Mouse (Mus musculus): ENCODE data around the gene Rasip1.

The Rasip1 gene

GRCm38 (mm10) chr7:45624718-45625117, 2.6 kb upstream of the Rasip1 start:
- no peak for DNase-seq (ENCODE audit: low spot score)

DNA sequence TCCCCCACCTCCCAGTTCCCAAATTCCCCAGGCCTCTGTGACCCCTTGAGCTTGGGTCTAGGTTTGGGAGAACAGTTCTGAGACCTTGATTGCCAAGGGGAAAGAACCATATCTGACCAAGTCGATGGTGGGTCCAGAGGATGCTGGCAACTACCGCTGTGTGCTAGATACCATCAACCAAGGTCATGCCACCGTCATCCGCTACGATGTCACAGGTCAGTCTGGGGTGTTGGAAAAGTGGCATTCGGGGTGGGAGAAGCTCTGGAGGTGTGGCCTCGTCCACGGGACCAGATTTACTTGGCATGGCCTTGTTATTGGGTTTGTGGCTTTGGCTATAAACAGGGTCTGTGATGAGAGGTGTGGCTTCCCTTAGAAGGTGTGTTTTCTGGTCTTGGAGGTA, 1.8 kb upstream of the Rasip1 start:
- DNase-seq (ENCODE audit: low spot score), result no peak

- no peak for DNase-seq (ENCODE audit: low spot score)
These were observed 664 bp upstream of the Rasip1 start for GRCm38 (mm10) chr7:45626571-45627076.

- peak; percentile 94 for DNase-seq (ENCODE audit: low spot score)
These were observed 1.3 kb downstream of the Rasip1 start for GRCm38 (mm10) chr7:45628364-45629294.

DNA sequence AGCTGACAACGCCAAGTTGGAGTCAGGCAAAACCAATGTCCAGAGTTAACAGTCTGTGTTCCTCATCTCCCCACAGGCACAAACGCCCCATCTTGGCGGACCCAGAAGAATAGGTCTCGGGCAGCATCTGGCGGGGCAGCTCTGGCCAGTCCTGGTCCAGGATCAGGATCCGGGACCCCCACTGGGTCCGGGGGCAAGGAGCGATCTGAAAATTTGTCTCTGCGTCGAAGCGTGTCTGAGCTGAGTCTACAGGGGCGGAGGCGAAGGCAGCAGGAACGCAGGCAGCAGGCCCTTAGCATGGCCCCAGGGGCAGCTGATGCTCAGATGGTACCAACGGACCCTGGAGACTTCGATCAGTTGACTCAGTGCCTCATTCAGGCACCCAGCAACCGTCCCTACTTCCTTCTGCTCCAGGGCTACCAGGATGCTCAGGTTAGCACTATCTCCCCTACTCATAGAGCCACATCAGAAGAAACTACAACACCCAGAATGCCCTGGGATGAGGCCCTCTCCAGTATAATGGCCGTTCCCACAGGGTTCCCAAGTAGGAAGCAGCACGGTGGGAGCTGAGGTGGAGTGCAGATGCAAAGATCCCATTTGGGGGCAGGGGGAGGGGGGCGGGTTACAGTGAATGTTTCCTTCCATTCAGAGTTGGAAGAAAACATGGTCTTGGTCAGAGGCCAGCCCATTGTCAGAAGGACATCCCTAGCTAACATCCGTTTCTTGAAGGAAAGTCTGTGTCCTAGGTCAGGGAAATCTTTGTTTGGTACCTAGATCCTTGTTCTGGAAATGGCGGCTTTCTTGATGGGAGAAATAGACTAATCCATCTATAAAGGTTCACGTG, 3.0 kb downstream of the Rasip1 start:
- peak; percentile 47 for DNase-seq (ENCODE audit: low spot score)

GRCm38 (mm10) chr7:45632499-45632898, 5.2 kb downstream of the Rasip1 start:
- peak; percentile 56 for DNase-seq (ENCODE audit: low spot score)

- DNase-seq (ENCODE audit: low spot score), result no peak
These were observed 7.8 kb downstream of the Rasip1 start for GRCm38 (mm10) chr7:45634946-45635681.

- no peak for DNase-seq (ENCODE audit: low spot score)
These were observed 8.7 kb downstream of the Rasip1 start for GRCm38 (mm10) chr7:45635711-45636688.

DNA sequence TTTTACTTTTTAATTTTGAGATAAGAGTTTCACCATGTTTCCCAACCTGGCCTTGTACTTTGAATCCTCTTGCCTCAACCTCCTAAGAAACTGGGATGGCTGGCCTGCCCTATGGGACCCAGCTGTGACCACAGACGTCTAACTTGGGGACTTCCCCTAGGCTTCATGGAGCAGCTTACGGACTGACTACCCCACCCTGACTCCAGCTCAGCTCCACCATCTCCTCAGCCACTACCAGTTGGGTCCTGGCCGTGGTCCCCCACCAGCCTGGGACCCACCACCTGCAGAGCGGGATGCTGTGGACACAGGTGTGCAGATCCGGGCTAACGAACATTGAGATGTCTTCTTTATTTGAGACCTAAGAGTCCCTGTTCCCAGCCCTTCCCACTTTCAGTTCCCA, 10.4 kb downstream of the Rasip1 start:
- DNase-seq (ENCODE audit: low spot score), result no peak

DNA sequence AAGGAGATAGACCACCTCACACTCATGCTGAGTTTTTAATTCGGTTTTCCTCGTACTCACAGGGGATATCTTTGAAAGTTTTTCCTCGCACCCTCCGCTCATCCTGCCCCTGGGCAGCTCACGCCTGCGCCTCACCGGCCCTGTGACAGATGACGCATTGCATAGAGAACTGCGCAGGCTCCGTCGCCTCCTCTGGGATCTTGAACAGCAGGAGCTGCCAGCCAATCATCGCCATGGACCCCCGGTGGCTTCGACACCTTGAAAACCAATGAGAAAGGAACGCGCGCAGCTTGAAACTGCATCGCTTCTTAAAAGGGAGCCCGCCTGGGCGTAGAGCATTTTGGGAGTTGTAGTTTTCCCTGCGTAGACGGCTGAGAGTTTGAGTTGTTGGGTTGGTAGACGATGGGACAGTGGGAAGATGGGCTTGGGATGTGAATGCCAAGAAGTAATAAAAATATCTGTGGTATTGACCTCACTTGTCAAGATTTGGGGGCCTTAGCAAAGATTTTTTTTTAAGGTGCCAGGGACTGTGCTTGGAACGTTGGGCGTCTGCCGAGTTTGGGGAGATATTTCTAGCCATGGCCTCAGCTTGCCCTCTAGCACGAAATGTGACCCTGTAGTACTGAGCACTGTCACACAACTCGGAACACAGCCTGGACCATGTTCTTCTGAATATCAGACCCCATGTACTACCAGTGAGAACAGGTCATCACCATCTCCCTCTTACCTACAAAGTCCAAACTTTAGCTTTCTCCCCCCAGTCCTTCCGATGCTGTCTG, 11.5 kb downstream of the Rasip1 start:
- peak; percentile 99 for DNase-seq (ENCODE audit: low spot score)

DNA sequence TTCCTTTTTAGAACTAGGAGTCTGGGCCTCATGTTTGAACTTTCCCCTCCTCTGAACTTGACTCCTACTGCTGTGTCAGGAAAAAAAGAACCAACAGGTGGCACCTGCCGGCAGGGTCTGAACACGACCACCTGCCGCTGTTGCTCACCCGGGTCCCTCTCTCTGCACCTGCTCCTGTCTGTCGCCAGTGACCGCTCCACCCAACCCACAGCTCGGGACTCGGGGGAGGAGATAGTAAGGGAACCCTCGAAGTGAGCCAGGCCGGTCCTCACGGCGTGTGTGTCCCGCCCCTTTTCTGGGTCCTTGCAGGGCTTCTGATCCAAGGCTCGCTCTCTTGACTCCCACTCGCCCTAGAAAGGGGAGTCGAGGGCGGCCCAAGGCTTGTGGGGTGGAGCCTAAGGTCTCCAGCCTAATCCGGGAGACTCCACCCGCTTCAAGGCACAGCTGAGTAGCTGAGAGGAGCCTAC, 12.3 kb downstream of the Rasip1 start, which contains the start of gene Mamstr:
Mamstr (plus strand) TSS at position 417 of the 467 bp plus-strand sequence.
- no peak for DNase-seq (ENCODE audit: low spot score)

DNA sequence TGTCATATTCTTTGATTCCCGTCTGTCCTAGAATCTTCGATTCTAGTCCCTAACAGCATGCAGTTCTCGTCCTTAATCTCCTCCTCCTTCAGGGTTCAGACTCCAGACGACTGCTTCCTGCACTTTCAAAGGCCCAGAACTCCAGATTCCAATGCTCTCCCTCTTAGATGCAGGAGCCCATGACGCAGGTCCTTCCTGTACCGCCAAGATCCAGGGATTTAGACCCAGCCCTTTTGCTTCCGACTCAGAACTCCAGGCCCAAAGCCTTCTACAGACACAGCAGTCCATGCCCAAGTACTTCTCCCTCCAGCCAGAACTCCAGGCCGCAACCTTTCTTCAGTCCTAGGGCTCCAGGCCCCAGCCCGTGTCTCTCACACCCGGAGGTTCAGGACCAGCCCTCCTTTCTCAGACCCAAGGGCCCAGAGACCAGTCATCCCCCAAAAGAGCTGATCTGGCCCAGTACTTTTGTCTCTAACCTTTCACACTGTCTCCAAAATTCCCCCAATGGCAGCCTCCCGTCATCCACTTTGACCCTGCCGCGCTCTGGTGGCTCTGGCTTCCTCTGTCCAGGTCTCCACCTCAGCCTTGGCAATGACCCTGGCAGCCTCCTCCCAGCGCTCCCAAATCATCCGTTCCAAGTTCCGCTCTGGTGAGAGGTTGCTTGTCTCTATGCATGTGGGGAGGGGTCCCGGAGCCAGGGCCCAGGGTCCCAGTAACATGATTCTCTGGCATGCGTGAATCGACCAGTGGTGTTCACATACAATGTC, 13.1 kb downstream of the Rasip1 start:
- no peak for DNase-seq (ENCODE audit: low spot score)

DNA sequence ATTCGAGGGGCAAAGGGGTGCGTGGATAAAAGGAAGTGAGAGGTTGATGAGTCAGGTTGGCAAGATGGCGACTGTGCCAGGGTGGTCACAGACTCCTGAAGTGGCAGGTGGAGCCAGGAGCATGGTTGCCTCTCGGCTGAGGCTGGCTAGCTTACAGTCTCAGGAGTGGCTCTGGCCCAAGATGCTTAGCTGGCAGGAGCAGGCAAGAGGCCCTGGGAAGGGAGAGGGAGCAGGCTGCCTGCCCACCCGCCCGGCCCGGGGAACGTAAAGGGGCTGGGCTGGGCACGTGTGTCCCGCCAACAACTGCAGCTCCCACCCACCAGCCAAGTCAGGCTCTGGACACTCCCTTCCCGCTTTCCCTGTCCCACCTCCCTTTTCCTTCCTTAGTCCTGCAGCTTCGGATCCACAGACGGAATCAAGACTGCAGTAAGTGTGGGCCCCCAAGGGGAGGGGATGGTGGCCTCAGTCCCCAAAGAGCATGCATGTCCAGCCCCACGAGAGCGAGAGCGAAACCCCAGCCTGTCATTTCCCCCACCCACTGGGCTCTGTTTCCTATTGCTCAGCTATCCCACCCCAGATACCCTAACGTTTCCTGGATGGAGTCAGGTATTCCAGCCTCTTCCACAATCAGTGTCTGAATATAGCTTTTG, 14.2 kb downstream of the Rasip1 start:
- DNase-seq (ENCODE audit: low spot score), result no peak

- no peak for DNase-seq (ENCODE audit: low spot score)
These were observed 14.8 kb downstream of the Rasip1 start for GRCm38 (mm10) chr7:45642083-45642482.

DNA sequence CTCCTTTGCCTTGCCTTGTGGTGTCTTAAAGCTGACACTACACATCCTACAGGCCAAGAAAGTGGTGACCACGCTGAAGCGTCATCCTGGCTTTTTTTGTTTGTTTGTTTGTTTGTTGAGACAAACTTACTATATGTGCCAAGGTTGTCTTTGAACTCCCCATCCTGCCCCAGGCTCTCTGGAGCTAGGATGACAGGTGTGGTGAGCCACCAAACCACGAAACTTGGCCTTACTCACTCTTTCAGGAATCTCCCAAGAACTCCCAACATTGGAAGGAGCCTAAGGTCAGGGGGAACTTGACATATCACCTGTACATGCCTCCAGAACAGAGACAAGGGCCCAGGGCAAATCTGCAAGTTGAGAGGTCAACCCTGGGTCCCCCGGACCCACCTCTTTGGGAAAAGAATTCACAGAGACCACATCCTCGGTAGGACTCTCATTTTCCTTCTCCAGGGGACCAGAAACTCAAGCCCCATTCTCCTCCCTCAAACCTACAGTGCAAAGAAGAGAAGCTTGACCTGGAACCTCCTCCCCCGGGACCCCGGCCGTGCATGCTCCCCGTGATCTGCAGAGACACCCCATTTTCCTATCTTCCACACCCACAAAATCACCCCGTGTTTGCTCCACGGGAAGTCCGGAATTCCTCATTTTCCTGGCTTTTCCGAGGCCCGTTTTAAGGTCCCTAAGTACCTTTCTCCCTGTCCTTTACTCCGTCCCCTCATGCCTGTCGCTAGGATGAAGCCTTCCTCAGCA, 15.4 kb downstream of the Rasip1 start:
- DNase-seq (ENCODE audit: low spot score), result no peak

DNA sequence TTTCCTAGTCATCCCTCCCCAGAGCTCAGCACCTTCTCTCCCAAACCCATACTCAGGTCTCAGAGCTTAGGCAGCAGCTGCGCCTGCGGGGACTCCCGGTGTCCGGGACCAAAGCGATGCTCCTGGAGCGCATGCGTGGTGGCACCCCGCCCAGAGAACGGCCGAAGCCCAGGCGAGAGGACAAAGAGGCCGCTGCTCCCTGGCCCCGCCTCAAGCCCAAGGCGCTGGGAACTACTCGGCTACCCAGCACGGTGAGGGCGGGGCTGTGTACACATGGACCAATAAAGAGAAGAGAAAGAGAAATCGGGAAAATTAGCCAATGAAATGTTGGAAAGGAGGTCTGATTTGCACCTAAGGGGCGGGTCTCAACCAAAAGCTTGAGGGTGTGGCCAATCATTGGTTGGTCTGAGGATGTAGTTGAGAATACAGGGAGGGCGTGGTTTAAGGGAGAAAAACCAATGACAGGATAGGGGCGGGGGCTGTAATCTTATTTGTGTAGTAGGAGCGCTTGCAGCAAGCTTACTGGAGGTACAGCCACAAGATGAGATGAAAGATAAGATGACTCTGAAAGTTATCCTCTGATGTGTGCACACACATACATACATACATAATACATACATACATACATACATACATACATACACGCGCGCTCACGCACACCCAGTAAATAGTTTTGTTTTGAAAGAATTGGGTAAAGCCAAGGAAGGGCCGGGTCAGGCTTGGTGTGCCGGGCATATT, 16.3 kb downstream of the Rasip1 start:
- DNase-seq (ENCODE audit: low spot score), result peak; percentile 99

- DNase-seq (ENCODE audit: low spot score), result peak; percentile 73
These were observed 16.9 kb downstream of the Rasip1 start for GRCm38 (mm10) chr7:45644183-45644582.
